Mouse (Mus musculus) lung, embryonic 16.5 days (tissue): ENCODE data around the gene Col5a2. TPM values are rescaled to one million over a fixed set of nuclear protein-coding genes. Genes with fewer than 3 reads are reported as not detected.

ENCODE experiments used
- ATAC-seq: fragments of 200-750 bp; cut with Nextera tagmentation; 2 replicates; pipeline ENCODE4 v1.8.0; 2017; ENCODE audit warnings: low read depth, mild to moderate bottlenecking, moderate library complexity
- H3K27ac ChIP-seq: fragments of 300-500 bp; sonication (generic); 2 replicates; pipeline ENCODE4 v1.5.1; 2014; ENCODE audit warnings: mild to moderate bottlenecking, control low read depth, low read length
- H3K27me3 ChIP-seq: fragments of 300-500 bp; sonication (generic); 2 replicates; pipeline ENCODE4 v1.6.1; 2014; ENCODE audit warnings: low read depth, low read length, mixed read lengths; ENCODE audit not compliant: control insufficient read depth, insufficient read depth
- H3K36me3 ChIP-seq: fragments of 300-500 bp; sonication (generic); 2 replicates; pipeline ENCODE4 v1.6.1; 2014; ENCODE audit warnings: low read length; ENCODE audit not compliant: control insufficient read depth, insufficient read depth
- H3K4me1 ChIP-seq: fragments of 300-500 bp; sonication (generic); replicated peaks from 2 replicates; pipeline ENCODE4 v1.6.1; 2014; ENCODE audit warnings: low read length, mixed read lengths; ENCODE audit not compliant: control insufficient read depth, insufficient read depth
- H3K4me2 ChIP-seq: fragments of 300-500 bp; sonication (generic); 2 replicates; pipeline ENCODE4 v1.6.1; 2014; ENCODE audit warnings: low read depth, low read length, control low read depth
- H3K4me3 ChIP-seq: fragments of 300-500 bp; sonication (generic); 2 replicates; pipeline ENCODE4 v1.5.1; 2014; ENCODE audit warnings: mild to moderate bottlenecking, low read length, control low read depth
- H3K9ac ChIP-seq: fragments of 300-500 bp; sonication (generic); 2 replicates; pipeline ENCODE4 v1.6.1; 2014; ENCODE audit warnings: low read length, control low read depth
- H3K9me3 ChIP-seq: fragments of 300-500 bp; sonication (generic); 2 replicates; pipeline ENCODE4 v1.6.1; 2016; ENCODE audit warnings: low read length; ENCODE audit not compliant: control insufficient read depth
- WGBS: fragments of 180-500 bp; shearing (Covaris S2); extraction: QIAGEN DNeasy Blood & Tissue Kit; methylation state at CpG from one replicate; pipeline ENCODE4 v1.1.7; 2014; 5-methylcytosine and 5-hydroxymethylcytosine counted together
- polyA plus RNA-seq: library from polyadenylated mRNA; unstranded; fragments of >200 nt; fragmentation: Nextera tagmentation; extraction: Ambion mirVana; gene quantifications from 2 replicates; pipeline ENCODE4 v1.2.1, GENCODE M21; 2015

The Col5a2 gene
- polyA plus RNA-seq, 1 experiment from 2014 or later: 83.7 TPM

GRCm38 (mm10) chr1:45501437-45501836, 1.6 kb downstream of the Col5a2 start:
- Histone ChIP-seq H3K9ac (peak overlapping the region; percentile 65), H3K27me3 (no peaks in the 10 kb centered on the region), H3K4me3 (peak overlapping the region; percentile 48), H3K27ac (peak overlapping the region; percentile 65), H3K4me1 (no peaks in the 10 kb centered on the region), H3K9me3 (no peaks in the 10 kb centered on the region), H3K36me3 (no peaks in the 10 kb centered on the region), H3K4me2 (peak overlapping the region; percentile 51)
- no peak; the same call in 1 of the 2 replicates for ATAC-seq
- 27% methylated on average over 6 of the region's 6 CpGs for WGBS

GRCm38 (mm10) chr1:45500456-45500855, 2.6 kb downstream of the Col5a2 start:
- Histone ChIP-seq H3K4me2 (no peak overlapping the region), H3K4me3 (no peak overlapping the region)
- WGBS: 61% methylated on average over 6 of the region's 6 CpGs

GRCm38 (mm10) chr1:45495025-45495424, 8.1 kb downstream of the Col5a2 start:
- Histone ChIP-seq H3K4me3 (no peak overlapping the region), H3K4me1 (no peaks in the 10 kb centered on the region), H3K36me3 (no peaks in the 10 kb centered on the region), H3K9me3 (no peaks in the 10 kb centered on the region), H3K4me2 (no peak overlapping the region), H3K27ac (no peak overlapping the region), H3K9ac (no peak overlapping the region), H3K27me3 (no peaks in the 10 kb centered on the region)
- 83% methylated on average over 2 of the region's 2 CpGs for WGBS
- no peak for ATAC-seq

More at GRCm38 (mm10) chr1:45500456-45500855, 2.6 kb downstream of the Col5a2 start:
- no peak overlapping the region for H3K9ac ChIP-seq
- no peaks in the 10 kb centered on the region for H3K4me1 ChIP-seq
- H3K27ac ChIP-seq: no peak overlapping the region
- no peaks in the 10 kb centered on the region for H3K27me3 ChIP-seq
- no peaks in the 10 kb centered on the region for H3K9me3 ChIP-seq
- H3K36me3 ChIP-seq: no peaks in the 10 kb centered on the region
- ATAC-seq: no peak

- Histone ChIP-seq H3K4me3 (no peak overlapping the region), H3K9me3 (no peaks in the 10 kb centered on the region), H3K36me3 (no peaks in the 10 kb centered on the region), H3K27ac (no peak overlapping the region), H3K4me2 (no peak overlapping the region), H3K4me1 (no peaks in the 10 kb centered on the region), H3K9ac (no peak overlapping the region), H3K27me3 (no peaks in the 10 kb centered on the region)
- ATAC-seq: no peak
- WGBS: 83% methylated on average over 4 of the region's 4 CpGs
These were observed 10.9 kb downstream of the Col5a2 start for GRCm38 (mm10) chr1:45492130-45492723.

- 81% methylated on average over 1 of the region's 1 CpGs for WGBS
- ATAC-seq: no peak
- no peaks in the 10 kb centered on the region for H3K9me3 ChIP-seq
- no peaks in the 10 kb centered on the region for H3K4me1 ChIP-seq
- H3K4me2 ChIP-seq: no peak overlapping the region
- no peaks in the 10 kb centered on the region for H3K36me3 ChIP-seq
- no peak overlapping the region for H3K4me3 ChIP-seq
- H3K9ac ChIP-seq: no peak overlapping the region
- H3K27me3 ChIP-seq: no peaks in the 10 kb centered on the region
- H3K27ac ChIP-seq: no peak overlapping the region
These were observed 12.6 kb downstream of the Col5a2 start for GRCm38 (mm10) chr1:45490451-45490850.

- no peak overlapping the region for H3K4me2 ChIP-seq
These were observed 14.8 kb downstream of the Col5a2 start for GRCm38 (mm10) chr1:45488291-45488690.

GRCm38 (mm10) chr1:45483001-45483400, 20.1 kb downstream of the Col5a2 start:
- no peak overlapping the region for H3K4me2 ChIP-seq
- H3K9me3 ChIP-seq: no peaks in the 10 kb centered on the region
- no peak overlapping the region for H3K9ac ChIP-seq
- no peaks in the 10 kb centered on the region for H3K36me3 ChIP-seq
- 66% methylated on average over 4 of the region's 4 CpGs for WGBS
- no peaks in the 10 kb centered on the region for H3K27me3 ChIP-seq
- no peaks in the 10 kb centered on the region; the same call in 1 of the 2 replicates for H3K4me1 ChIP-seq
- no peak for ATAC-seq
- no peak overlapping the region for H3K27ac ChIP-seq
- H3K4me3 ChIP-seq: no peak overlapping the region

More at GRCm38 (mm10) chr1:45488291-45488690, 14.8 kb downstream of the Col5a2 start:
- Histone ChIP-seq H3K4me3 (no peak overlapping the region), H3K4me1 (no peaks in the 10 kb centered on the region), H3K27ac (no peak overlapping the region), H3K9me3 (no peaks in the 10 kb centered on the region), H3K36me3 (no peaks in the 10 kb centered on the region), H3K9ac (no peak overlapping the region), H3K27me3 (no peaks in the 10 kb centered on the region)
- no peak for ATAC-seq
- WGBS: 63% methylated on average over 1 of the region's 1 CpGs

- no peak for ATAC-seq
- no peak overlapping the region for H3K27ac ChIP-seq
- H3K27me3 ChIP-seq: no peaks in the 10 kb centered on the region
- H3K4me2 ChIP-seq: no peak overlapping the region
- no peak overlapping the region for H3K9ac ChIP-seq
- 87% methylated on average over 1 of the region's 1 CpGs for WGBS
- no peaks in the 10 kb centered on the region for H3K36me3 ChIP-seq
- H3K4me1 ChIP-seq: no peaks in the 10 kb centered on the region; the same call in 1 of the 2 replicates
- no peak overlapping the region for H3K4me3 ChIP-seq
- no peaks in the 10 kb centered on the region for H3K9me3 ChIP-seq
These were observed 21.2 kb downstream of the Col5a2 start for GRCm38 (mm10) chr1:45481876-45482275.

GRCm38 (mm10) chr1:45479087-45479486, 24.0 kb downstream of the Col5a2 start:
- Histone ChIP-seq H3K4me1 (no peaks in the 10 kb centered on the region; the same call in 1 of the 2 replicates), H3K27me3 (no peaks in the 10 kb centered on the region), H3K9ac (no peak overlapping the region), H3K9me3 (no peaks in the 10 kb centered on the region), H3K4me2 (no peak overlapping the region), H3K36me3 (no peaks in the 10 kb centered on the region), H3K27ac (no peak overlapping the region), H3K4me3 (no peak overlapping the region)
- no peak for ATAC-seq

- Histone ChIP-seq H3K9ac (no peak overlapping the region), H3K4me3 (no peak overlapping the region), H3K4me1 (no peaks in the 10 kb centered on the region), H3K9me3 (no peaks in the 10 kb centered on the region), H3K27ac (no peak overlapping the region), H3K4me2 (no peak overlapping the region), H3K27me3 (no peaks in the 10 kb centered on the region), H3K36me3 (no peaks in the 10 kb centered on the region)
- WGBS: 45% methylated on average over 4 of the region's 4 CpGs
- ATAC-seq: no peak
These were observed 30.3 kb downstream of the Col5a2 start for GRCm38 (mm10) chr1:45472751-45473150.
